Mouse (Mus musculus) CH12.LX (cell line): ENCODE results near the gene Kcna6. TPM values are rescaled to one million over a fixed set of nuclear protein-coding genes. Genes with fewer than 3 reads are reported as not detected.

ENCODE experiments used
- DNase-seq: peaks from one replicate; pipeline ENCODE4 v3.0.0-alpha.2; 2013; ENCODE audit errors: extremely low read depth
- H3K27ac ChIP-seq: 2 replicates; pipeline ENCODE4 v1.5.1; 2012; ENCODE audit warnings: low read depth, mild to moderate bottlenecking, control low read depth, moderate library complexity; ENCODE audit not compliant: insufficient read depth
- H3K27me3 ChIP-seq: replicated peaks from 2 replicates; pipeline ENCODE3; 2012; ENCODE audit warnings: inconsistent platforms
- H3K36me3 ChIP-seq, 2 experiments: replicated peaks in 1 of 2; 2 replicates each; pipeline versions ENCODE3 to v1.6.1; 2012; ENCODE audit warnings: inconsistent platforms in 1 of 2, low read length in 1 of 2, mild to moderate bottlenecking in 1 of 2, mixed read lengths in 1 of 2, moderate library complexity in 1 of 2; ENCODE audit not compliant: control insufficient read depth in 1 of 2, insufficient read depth in 1 of 2
- H3K4me1 ChIP-seq, 2 experiments: 2 replicates each; pipeline ENCODE4 v1.6.1; 2012; ENCODE audit warnings: inconsistent platforms in 1 of 2, moderate library complexity in 1 of 2; ENCODE audit not compliant: insufficient read depth in 2 of 2, control insufficient read depth in 1 of 2
- H3K4me2 ChIP-seq: 2 replicates; pipeline ENCODE4 v1.6.1; 2012; ENCODE audit warnings: low read depth, mild to moderate bottlenecking, control low read depth; ENCODE audit not compliant: poor library complexity, insufficient read depth, severe bottlenecking
- H3K4me3 ChIP-seq, 3 experiments: fragments of 150-350 bp in 1 of 3; sonication (generic) in 1 of 3; replicated peaks in 1 of 3; 2 replicates each; pipeline versions ENCODE3 to v1.5.1; 2011 to 2012; ENCODE audit warnings: low read depth in 2 of 3, low read length in 2 of 3, mild to moderate bottlenecking in 2 of 3, moderate library complexity in 2 of 3, control low read depth in 1 of 3, improper control_type of control experiment in 1 of 3, inconsistent platforms in 1 of 3, mixed read lengths in 1 of 3; ENCODE audit not compliant: poor library complexity in 1 of 3
- H3K79me2 ChIP-seq: replicated peaks from 2 replicates; pipeline ENCODE4 v1.6.1; 2012; ENCODE audit warnings: mild to moderate bottlenecking, moderate library complexity; ENCODE audit not compliant: control insufficient read depth, poor library complexity, insufficient read depth, severe bottlenecking; ENCODE audit errors: extremely low read depth
- H3K9ac ChIP-seq: 2 replicates; pipeline ENCODE4 v1.6.1; 2012; ENCODE audit warnings: low read depth, mild to moderate bottlenecking, control low read depth, moderate library complexity; ENCODE audit not compliant: insufficient read depth
- H3K9me3 ChIP-seq: replicated peaks from 2 replicates; pipeline ENCODE3; 2012; ENCODE audit warnings: low read length, inconsistent platforms, mixed read lengths
- BHLHE40 ChIP-seq: IDR thresholded peaks from 2 replicates; pipeline ENCODE4 v1.6.1; 2011; ENCODE audit warnings: mild to moderate bottlenecking, low read depth, low read length, improper control_type of control experiment
- CTCF ChIP-seq, 2 experiments: IDR thresholded peaks in 1 of 2; conservative IDR thresholded peaks in 1 of 2; 2 replicates each; pipeline ENCODE4 v1.5.1; 2011 to 2012; ENCODE audit warnings: low read depth in 2 of 2, low read length in 2 of 2, improper control_type of control experiment in 1 of 2, inconsistent platforms in 1 of 2, mild to moderate bottlenecking in 1 of 2, moderate library complexity in 1 of 2
- ELF1 ChIP-seq: IDR thresholded peaks from 2 replicates; pipeline ENCODE4 v1.6.1; 2014; ENCODE audit warnings: low read depth, mild to moderate bottlenecking, inconsistent platforms, low read length, improper control_type of control experiment
- EP300 ChIP-seq: IDR thresholded peaks from 2 replicates; pipeline ENCODE4 v1.6.1; 2011; ENCODE audit warnings: low read length, improper control_type of control experiment
- HCFC1 ChIP-seq: IDR thresholded peaks from 2 replicates; pipeline ENCODE4 v1.6.1; 2012; ENCODE audit warnings: low read depth, mild to moderate bottlenecking, inconsistent platforms, low read length, improper control_type of control experiment
- IRF4 ChIP-seq: IDR thresholded peaks from 2 replicates; pipeline ENCODE4 v1.6.1; 2014; ENCODE audit warnings: low read depth, mild to moderate bottlenecking, inconsistent platforms, low read length, improper control_type of control experiment
- MAX ChIP-seq: IDR thresholded peaks from 2 replicates; pipeline ENCODE4 v1.6.1; 2011; ENCODE audit warnings: low read length, improper control_type of control experiment
- MXI1 ChIP-seq: IDR thresholded peaks from 2 replicates; pipeline ENCODE4 v1.6.1; 2011; ENCODE audit warnings: mild to moderate bottlenecking, low read depth, low read length, improper control_type of control experiment
- RCOR1 ChIP-seq: conservative IDR thresholded peaks from 2 replicates; pipeline ENCODE4 v1.6.1; 2012; ENCODE audit warnings: low read depth, mild to moderate bottlenecking, inconsistent platforms, low read length, improper control_type of control experiment
- TBP ChIP-seq: conservative IDR thresholded peaks from 2 replicates; pipeline ENCODE4 v1.6.1; 2011; ENCODE audit warnings: low read depth, low read length, improper control_type of control experiment
- TCF12 ChIP-seq: IDR thresholded peaks from 2 replicates; pipeline ENCODE4 v1.6.1; 2014; ENCODE audit warnings: low read depth, mild to moderate bottlenecking, inconsistent platforms, low read length, improper control_type of control experiment
- USF1 ChIP-seq: IDR thresholded peaks from 2 replicates; pipeline ENCODE4 v1.6.1; 2014; ENCODE audit warnings: low read depth, mild to moderate bottlenecking, inconsistent platforms, low read length, improper control_type of control experiment
- ZMIZ1 ChIP-seq: IDR thresholded peaks from 2 replicates; pipeline ENCODE4 v1.6.1; 2012; ENCODE audit warnings: low read depth, mild to moderate bottlenecking, inconsistent platforms, low read length, improper control_type of control experiment
- dilution Hi-C: fragments of 300-500 bp; cut with MboI; formaldehyde crosslinking; loops from 2 replicates; pipeline ENCODE4 v1.14.3; 2020; ENCODE audit warnings: low sequenced_read_pairs; ENCODE audit not compliant: extremely low pct_unique_long_range_greater_than_20kb, extremely low pct_ligation_motif_present
- in situ Hi-C: fragments of 300-500 bp; cut with MboI; formaldehyde crosslinking; loops from 3 replicates; pipeline ENCODE4 v1.14.3; 2019; ENCODE audit warnings: low sequenced_read_pairs, low pct_ligation_motif_present, low pct_unique_long_range_greater_than_20kb, mixed read lengths
- polyA plus RNA-seq: library from polyadenylated mRNA; unstranded; fragments of >175 nt; gene quantifications from 2 replicates; pipeline ENCODE4 v1.2.1, GENCODE M21; 2012; ENCODE audit warnings: low read depth; ENCODE audit not compliant: insufficient read length
- total RNA-seq, 2 experiments: library from RNA; depleted of rRNA; stranded (reverse); fragments of 300-350 nt in 1 of 2; fragments of >200 nt in 1 of 2; gene quantifications; 2 replicates each; pipeline ENCODE4 v1.2.3; 2012 to 2014

The Kcna6 gene
- total and polyA plus RNA-seq, 3 experiments: not detected

- dilution Hi-C loops (no loop called here), in situ Hi-C loops (no loop called here)
- DNase-seq: no peak
- H3K9ac ChIP-seq: no peak overlapping the region
- no peak overlapping the region for H3K4me2 ChIP-seq
- H3K9me3 ChIP-seq: no peaks in the 10 kb centered on the region
- H3K36me3 ChIP-seq: no peaks in the 10 kb centered on the region
- no peak overlapping the region for H3K4me3 ChIP-seq
- no peaks in the 10 kb centered on the region for H3K79me2 ChIP-seq
- H3K27ac ChIP-seq: no peak overlapping the region
- H3K4me1 ChIP-seq: peaks cover 4 to 9% of the 10 kb centered on the region in 2 experiments; a peak in 3 of 4 replicates
- TF ChIP-seq ELF1 (no peak), USF1 (no peak), EP300 (no peak), RCOR1 (no peak), IRF4 (no peak), TBP (no peak)
- H3K27me3 ChIP-seq: peaks cover 63% of the 10 kb centered on the region
Measured at GRCm38 (mm10) chr6:126772326-126772725, 31.9 kb upstream of the Kcna6 start.

- DNase-seq: no peak
- TF ChIP-seq BHLHE40 (no peak), TCF12 (no peak), TBP (no peak), MXI1 (no peak), MAX (no peak)
- TF ChIP-seq, all 38 proteins: peak for 0
- in situ Hi-C loops: no loop called here
- Histone ChIP-seq H3K9me3 (no peaks in the 10 kb centered on the region), H3K36me3 (no peaks in the 10 kb centered on the region), H3K9ac (no peak overlapping the region), H3K79me2 (no peaks in the 10 kb centered on the region), H3K27ac (no peak overlapping the region), H3K4me2 (no peak overlapping the region), H3K4me1 (peaks cover 7 to 9% of the 10 kb centered on the region in 2 experiments; a peak in 3 of 4 replicates), H3K4me3 (no peak overlapping the region), H3K27me3 (peaks cover 56% of the 10 kb centered on the region)
- dilution Hi-C loops: no loop called here
Measured at GRCm38 (mm10) chr6:126770146-126770731, 29.8 kb upstream of the Kcna6 start.

GRCm38 (mm10) chr6:126768957-126769665 lies 28.6 kb upstream of the Kcna6 start:
- Histone ChIP-seq H3K9me3 (no peaks in the 10 kb centered on the region), H3K4me2 (no peak overlapping the region), H3K4me1 (peaks cover 7 to 9% of the 10 kb centered on the region in 2 experiments; a peak in 3 of 4 replicates), H3K27ac (no peak overlapping the region), H3K36me3 (no peaks in the 10 kb centered on the region), H3K9ac (no peak overlapping the region), H3K27me3 (peaks cover 50% of the 10 kb centered on the region), H3K4me3 (no peak overlapping the region), H3K79me2 (no peaks in the 10 kb centered on the region)
- dilution Hi-C loops (no loop called here), in situ Hi-C loops (no loop called here)
- TF ChIP-seq CTCF (conservative IDR thresholded peaks at IDR 0.05 in 1 of 2, IDR thresholded peaks at IDR 0.05 in 1 of 2; ENCODE audit: low read depth in 2 of 2, low read length in 2 of 2): peak in 1 of 2 experiments; percentile 32; a peak in 1 of 4 replicates
- no peak for TF ChIP-seq ZMIZ1
- TF ChIP-seq HCFC1: no peak
- no peak for DNase-seq
